Mouse (Mus musculus) ES-Bruce4 (cell line): ENCODE data around the gene Dmpk.

Source experiments
- CTCF ChIP-seq: IDR thresholded peaks from one replicate; pipeline ENCODE4 v1.8.1; 2011; ENCODE audit warnings: low read depth, low read length
- EP300 ChIP-seq: IDR thresholded peaks from 2 replicates; pipeline ENCODE4 v1.6.1; 2011; ENCODE audit warnings: low read depth, low read length; ENCODE audit not compliant: insufficient read depth
- POLR2A ChIP-seq: IDR thresholded peaks from one replicate; pipeline ENCODE4 v1.8.1; 2011; ENCODE audit warnings: low read length; ENCODE audit not compliant: insufficient read depth

DNA sequence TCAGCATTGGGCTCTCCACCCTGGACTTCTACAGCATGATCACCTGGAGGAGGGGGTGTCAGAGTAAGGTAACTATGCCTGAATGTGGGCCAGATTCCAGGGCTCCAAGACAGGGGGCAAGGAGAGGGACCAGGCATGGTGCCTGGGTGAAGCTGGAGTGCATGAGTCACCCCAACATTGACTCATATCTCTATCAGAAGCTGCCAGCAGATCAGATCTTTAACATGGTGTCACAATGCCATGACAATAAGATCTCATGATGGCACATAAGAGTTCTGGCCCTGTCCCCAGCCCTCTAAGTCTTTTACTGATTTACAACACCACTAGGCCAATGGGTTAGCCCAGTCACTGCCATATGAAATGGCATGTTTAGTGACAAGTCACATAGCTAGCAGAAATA, 20.1 kb downstream of the Dmpk start:
- TF ChIP-seq POLR2A (no peak), CTCF (no peak), EP300 (no peak)
